Mouse (Mus musculus): Measurements from ENCODE around the gene Chd6.

- no peak for TF ChIP-seq ZKSCAN1 (IDR thresholded peaks at IDR 0.05; ENCODE audit: borderline replicate concordance, low read depth, low read length)
- no peak for TF ChIP-seq JUND (conservative IDR thresholded peaks at IDR 0.05; ENCODE audit: low read depth, low read length)
- TF ChIP-seq KAT2A (IDR thresholded peaks at IDR 0.05; ENCODE audit: insufficient replicate concordance, low read length): no peak
These were observed 59.4 kb downstream of the Chd6 start for GRCm38 (mm10) chr2:161049426-161049825.
